Mouse (Mus musculus) heart, embryonic 16.5 days (tissue): ENCODE results near the gene Ifi27l2a. TPM values are rescaled to one million over a fixed set of nuclear protein-coding genes. Genes with fewer than 3 reads are reported as not detected.
"Not testable (repeated sequence)": the region's sequence is repeated elsewhere in the genome, so short reads cannot be mapped to it uniquely, and the experiment has no call there.

Source experiments
- ATAC-seq: fragments of 200-750 bp; cut with Nextera tagmentation; replicated peaks from 2 replicates; pipeline ENCODE4 v1.8.0; 2017; ENCODE audit warnings: moderate number of reproducible peaks; ENCODE audit not compliant: insufficient read depth, low FRiP score; ENCODE audit errors: extremely low read depth
- H3K27ac ChIP-seq: fragments of 300-500 bp; sonication (generic); 2 replicates; pipeline ENCODE4 v1.5.1; 2014; ENCODE audit warnings: mild to moderate bottlenecking, low read length, control low read depth, moderate library complexity
- H3K27me3 ChIP-seq: fragments of 300-500 bp; sonication (generic); 2 replicates; pipeline ENCODE4 v1.6.1; 2014; ENCODE audit warnings: low read length, mixed read lengths; ENCODE audit not compliant: control insufficient read depth, insufficient read depth
- H3K36me3 ChIP-seq: fragments of 300-500 bp; sonication (generic); 2 replicates; pipeline ENCODE4 v1.6.1; 2014; ENCODE audit not compliant: control insufficient read depth, insufficient read depth
- H3K4me1 ChIP-seq: fragments of 300-500 bp; sonication (generic); 2 replicates; pipeline ENCODE4 v1.6.1; 2014; ENCODE audit warnings: low read length, mixed read lengths; ENCODE audit not compliant: control insufficient read depth, insufficient read depth
- H3K4me2 ChIP-seq: fragments of 300-500 bp; sonication (generic); 2 replicates; pipeline ENCODE4 v1.6.1; 2014; ENCODE audit warnings: low read depth, mild to moderate bottlenecking, control low read depth, low read length
- H3K4me3 ChIP-seq: fragments of 300-500 bp; sonication (generic); 2 replicates; pipeline ENCODE4 v1.5.1; 2014; ENCODE audit warnings: mild to moderate bottlenecking, control low read depth, low read length
- H3K9ac ChIP-seq: fragments of 300-500 bp; sonication (generic); 2 replicates; pipeline ENCODE4 v1.6.1; 2014; ENCODE audit warnings: low read length, control low read depth
- H3K9me3 ChIP-seq: fragments of 300-500 bp; sonication (generic); replicated peaks from 2 replicates; pipeline ENCODE4 v1.6.1; 2016; ENCODE audit warnings: low read length; ENCODE audit not compliant: control insufficient read depth
- WGBS: fragments of 180-500 bp; shearing (Covaris S2); extraction: QIAGEN DNeasy Blood & Tissue Kit; methylation state at CpG from one replicate; pipeline ENCODE4 v1.1.7; 2014; 5-methylcytosine and 5-hydroxymethylcytosine counted together
- polyA plus RNA-seq: library from polyadenylated mRNA; unstranded; fragments of >200 nt; fragmentation: Nextera tagmentation; extraction: Ambion mirVana; gene quantifications from 2 replicates; pipeline ENCODE4 v1.2.1, GENCODE M21; 2015

Ifi27l2a gene
- polyA plus RNA-seq, 1 experiment from 2014 or later: 17.8 TPM

GRCm38 (mm10) chr12:103477461-103478015 is 34.1 kb upstream of the Ifi27l2a start:
- Histone ChIP-seq H3K4me3 (no peak overlapping the region), H3K27me3 (no peaks in the 10 kb centered on the region), H3K27ac (no peak overlapping the region), H3K9me3 (no peaks in the 10 kb centered on the region), H3K9ac (no peak overlapping the region), H3K4me1 (no peaks in the 10 kb centered on the region), H3K4me2 (no peak overlapping the region), H3K36me3 (no peaks in the 10 kb centered on the region)
- WGBS: 60% methylated on average over 7 of the region's 7 CpGs
- ATAC-seq: no peak

- H3K9ac ChIP-seq: no peak overlapping the region
- no peak for ATAC-seq
- H3K4me1 ChIP-seq: no peaks in the 10 kb centered on the region
- 74% methylated on average over 1 of the region's 1 CpGs for WGBS
- H3K27me3 ChIP-seq: no peaks in the 10 kb centered on the region
- no peak overlapping the region for H3K4me2 ChIP-seq
- H3K36me3 ChIP-seq: no peaks in the 10 kb centered on the region
- no peaks in the 10 kb centered on the region for H3K9me3 ChIP-seq
- H3K27ac ChIP-seq: no peak overlapping the region
- no peak overlapping the region for H3K4me3 ChIP-seq
Measured at GRCm38 (mm10) chr12:103476779-103477389, 33.4 kb upstream of the Ifi27l2a start.

GRCm38 (mm10) chr12:103474481-103474880 is 31.0 kb upstream of the Ifi27l2a start:
- Histone ChIP-seq H3K9ac (no peak overlapping the region), H3K4me1 (no peaks in the 10 kb centered on the region), H3K27me3 (no peaks in the 10 kb centered on the region), H3K27ac (no peak overlapping the region), H3K4me2 (no peak overlapping the region), H3K9me3 (no peaks in the 10 kb centered on the region), H3K36me3 (no peaks in the 10 kb centered on the region), H3K4me3 (no peak overlapping the region)
- no peak for ATAC-seq
- 23% methylated on average over 2 of the region's 2 CpGs for WGBS

GRCm38 (mm10) chr12:103457140-103457539 is 13.7 kb upstream of the Ifi27l2a start, which contains the start of gene Ifi27l2b:
Gene Ifi27l2b (minus strand): TSS chr12:103457223.
- Histone ChIP-seq H3K27me3 (no peaks in the 10 kb centered on the region), H3K4me3 (no peak within 1 kb of the TSS), H3K27ac (no peak within 1 kb of the TSS), H3K9ac (no peak within 1 kb of the TSS), H3K4me1 (no peaks in the 10 kb centered on the region), H3K4me2 (no peak within 1 kb of the TSS), H3K9me3 (no peaks in the 10 kb centered on the region), H3K36me3 (no peaks in the 10 kb centered on the region)
- ATAC-seq: no peak
- WGBS: 40% methylated on average over 3 of the region's 3 CpGs

GRCm38 (mm10) chr12:103456727-103457126 is 13.2 kb upstream of the Ifi27l2a start:
- H3K9ac ChIP-seq, H3K4me3 ChIP-seq, H3K9me3 ChIP-seq, H3K27me3 ChIP-seq, ATAC-seq, H3K4me1 ChIP-seq, H3K36me3 ChIP-seq, H3K4me2 ChIP-seq, H3K27ac ChIP-seq: not testable (repeated sequence)
- WGBS: no CpG with 5 or more reads among the region's 1 CpGs

- H3K27me3 ChIP-seq: no peaks in the 10 kb centered on the region; the same call in 1 of the 2 replicates
- H3K27ac ChIP-seq: no peak overlapping the region
- no peak overlapping the region for H3K4me2 ChIP-seq
- no peak overlapping the region for H3K4me3 ChIP-seq
- no peaks in the 10 kb centered on the region for H3K9me3 ChIP-seq
- no peaks in the 10 kb centered on the region for H3K4me1 ChIP-seq
- no peak for ATAC-seq
- H3K36me3 ChIP-seq: no peaks in the 10 kb centered on the region
- H3K9ac ChIP-seq: no peak overlapping the region
Measured at GRCm38 (mm10) chr12:103453361-103453760, 9.9 kb upstream of the Ifi27l2a start.

- no peaks in the 10 kb centered on the region; the same call in 1 of the 2 replicates for H3K27me3 ChIP-seq
- no peak overlapping the region for H3K4me2 ChIP-seq
- H3K9ac ChIP-seq: no peak overlapping the region
- ATAC-seq: no peak
- H3K9me3 ChIP-seq: no peaks in the 10 kb centered on the region
- H3K4me1 ChIP-seq: no peaks in the 10 kb centered on the region
- H3K27ac ChIP-seq: no peak overlapping the region
- H3K36me3 ChIP-seq: no peaks in the 10 kb centered on the region
- H3K4me3 ChIP-seq: no peak overlapping the region
- 81% methylated on average over 3 of the region's 3 CpGs for WGBS
Measured at GRCm38 (mm10) chr12:103445060-103445459, 1.6 kb upstream of the Ifi27l2a start.

GRCm38 (mm10) chr12:103444261-103444660 is 781 bp upstream of the Ifi27l2a start:
- 22% methylated on average over 6 of the region's 7 CpGs for WGBS
- not testable (repeated sequence) for H3K27me3 ChIP-seq, H3K9ac ChIP-seq, ATAC-seq, H3K27ac ChIP-seq, H3K4me3 ChIP-seq, H3K9me3 ChIP-seq, H3K4me2 ChIP-seq, H3K4me1 ChIP-seq, H3K36me3 ChIP-seq

GRCm38 (mm10) chr12:103437601-103438000 is 5.9 kb downstream of the Ifi27l2a start:
- no peak overlapping the region for H3K27ac ChIP-seq
- no peaks in the 10 kb centered on the region for H3K27me3 ChIP-seq
- no peak overlapping the region for H3K4me2 ChIP-seq
- H3K9ac ChIP-seq: no peak overlapping the region
- WGBS: 86% methylated on average over 1 of the region's 1 CpGs
- H3K4me3 ChIP-seq: no peak overlapping the region
- ATAC-seq: no peak
- no peaks in the 10 kb centered on the region for H3K9me3 ChIP-seq
- no peaks in the 10 kb centered on the region for H3K4me1 ChIP-seq
- no peaks in the 10 kb centered on the region for H3K36me3 ChIP-seq
